Mouse (Mus musculus) kidney, postnatal 14 days (tissue): ENCODE data around the gene H2afj.
"Not testable (repeated sequence)": the region's sequence is repeated elsewhere in the genome, so short reads cannot be mapped to it uniquely, and the experiment has no call there.

Experiments used
- DNase-seq: peaks from one replicate; pipeline ENCODE4 v3.0.0; 2022; ENCODE audit warnings: mixed read lengths

Gene H2afj

GRCm38 (mm10) chr6:136808014-136808417, at the start of gene H2afj:
Gene H2afj (plus strand): TSS chr6:136808244.
- peak; percentile 98 for DNase-seq

- no peak for DNase-seq
Observed at GRCm38 (mm10) chr6:136763912-136764311, 44.1 kb upstream of the H2afj start.

- DNase-seq = no peak
Observed at GRCm38 (mm10) chr6:136769143-136769542, 38.9 kb upstream of the H2afj start.

GRCm38 (mm10) chr6:136769859-136770258, 38.2 kb upstream of the H2afj start:
- no peak for DNase-seq

- DNase-seq = no peak
Observed at GRCm38 (mm10) chr6:136776392-136776791, 31.7 kb upstream of the H2afj start.

GRCm38 (mm10) chr6:136781377-136781986, 26.6 kb upstream of the H2afj start, which contains the start of gene Gucy2c:
Gene Gucy2c (minus strand): TSS chr6:136781765.
- no peak for DNase-seq

- DNase-seq = no peak
Observed at GRCm38 (mm10) chr6:136782146-136782545, 25.9 kb upstream of the H2afj start.

GRCm38 (mm10) chr6:136782761-136783160, 25.3 kb upstream of the H2afj start:
- DNase-seq = no peak

GRCm38 (mm10) chr6:136789391-136789971, 18.6 kb upstream of the H2afj start:
- DNase-seq = peak; percentile 80

- no peak for DNase-seq
Observed at GRCm38 (mm10) chr6:136792884-136793758, 14.9 kb upstream of the H2afj start.

- DNase-seq = no peak
Observed at GRCm38 (mm10) chr6:136793831-136794525, 14.1 kb upstream of the H2afj start.

GRCm38 (mm10) chr6:136795110-136795509, 12.9 kb upstream of the H2afj start:
- no peak for DNase-seq

GRCm38 (mm10) chr6:136795850-136796249, 12.2 kb upstream of the H2afj start:
- no peak for DNase-seq

- DNase-seq = not testable (repeated sequence)
Observed at GRCm38 (mm10) chr6:136797874-136798693, 10.0 kb upstream of the H2afj start.

- no peak for DNase-seq
Observed at GRCm38 (mm10) chr6:136800710-136801109, 7.3 kb upstream of the H2afj start.

- no peak for DNase-seq
Observed at GRCm38 (mm10) chr6:136801274-136801673, 6.8 kb upstream of the H2afj start.

- no peak for DNase-seq
Observed at GRCm38 (mm10) chr6:136803093-136803738, 4.8 kb upstream of the H2afj start.

GRCm38 (mm10) chr6:136803739-136804633, 4.1 kb upstream of the H2afj start, which contains the start of gene Hist4h4:
Gene Hist4h4 (minus strand): TSS chr6:136804415.
- peak; percentile 97 for DNase-seq

- no peak for DNase-seq
Observed at GRCm38 (mm10) chr6:136804705-136805408, 3.2 kb upstream of the H2afj start.

GRCm38 (mm10) chr6:136805409-136805775, 2.7 kb upstream of the H2afj start:
- DNase-seq = no peak
